Mouse (Mus musculus) mesoderm, embryonic 11.5 days (tissue): ENCODE data around the gene Adamts17.

ENCODE experiments used
- DNase-seq: peaks from one replicate; pipeline ENCODE4 v3.0.0-alpha.2; 2012; ENCODE audit warnings: low read depth, low spot score

Gene Adamts17

GRCm38 (mm10) chr7:67031284-67031683 is 191.7 kb downstream of the Adamts17 start:
- no peak for DNase-seq

- no peak for DNase-seq
Observed at GRCm38 (mm10) chr7:67032616-67033015, 193.1 kb downstream of the Adamts17 start.

GRCm38 (mm10) chr7:67034369-67034768 is 194.8 kb downstream of the Adamts17 start:
- no peak for DNase-seq

GRCm38 (mm10) chr7:67035246-67035645 is 195.7 kb downstream of the Adamts17 start:
- DNase-seq: no peak

- no peak for DNase-seq
Observed at GRCm38 (mm10) chr7:67035661-67036060, 196.1 kb downstream of the Adamts17 start.

- DNase-seq: no peak
Observed at GRCm38 (mm10) chr7:67036502-67037485, 197.3 kb downstream of the Adamts17 start.

- DNase-seq: no peak
Observed at GRCm38 (mm10) chr7:67037726-67038520, 198.4 kb downstream of the Adamts17 start.

GRCm38 (mm10) chr7:67039143-67039542 is 199.6 kb downstream of the Adamts17 start:
- DNase-seq: no peak

GRCm38 (mm10) chr7:67039861-67040260 is 200.3 kb downstream of the Adamts17 start:
- no peak for DNase-seq

- no peak for DNase-seq
Observed at GRCm38 (mm10) chr7:67041685-67042084, 202.2 kb downstream of the Adamts17 start.

- no peak for DNase-seq
Observed at GRCm38 (mm10) chr7:67044121-67044817, 204.7 kb downstream of the Adamts17 start.

- no peak for DNase-seq
Observed at GRCm38 (mm10) chr7:67045202-67045601, 205.7 kb downstream of the Adamts17 start.

GRCm38 (mm10) chr7:67049206-67049605 is 209.7 kb downstream of the Adamts17 start:
- no peak for DNase-seq

GRCm38 (mm10) chr7:67050424-67050823 is 210.9 kb downstream of the Adamts17 start:
- DNase-seq: no peak

GRCm38 (mm10) chr7:67051089-67051718 is 211.7 kb downstream of the Adamts17 start:
- DNase-seq: no peak

- DNase-seq: no peak
Observed at GRCm38 (mm10) chr7:67054876-67055275, 215.3 kb downstream of the Adamts17 start.

GRCm38 (mm10) chr7:67055510-67055909 is 216.0 kb downstream of the Adamts17 start:
- DNase-seq: no peak

GRCm38 (mm10) chr7:67061756-67062155 is 222.2 kb downstream of the Adamts17 start:
- peak; percentile 53 for DNase-seq

- DNase-seq: no peak
Observed at GRCm38 (mm10) chr7:67062571-67062970, 223.0 kb downstream of the Adamts17 start.

GRCm38 (mm10) chr7:67064627-67065305 is 225.2 kb downstream of the Adamts17 start:
- no peak for DNase-seq

GRCm38 (mm10) chr7:67065631-67066030 is 226.1 kb downstream of the Adamts17 start:
- no peak for DNase-seq
